Mouse (Mus musculus) embryo, embryonic 10 days (tissue): Measurements from ENCODE around the gene Zbtb34.

Source experiments
- DNase-seq: peaks from one replicate; pipeline ENCODE4 v3.0.0-alpha.2; 2015; ENCODE audit warnings: low spot score

The Zbtb34 gene

GRCm38 (mm10) chr2:33400541-33400940, 30.6 kb downstream of the Zbtb34 start:
- no peak for DNase-seq

DNA sequence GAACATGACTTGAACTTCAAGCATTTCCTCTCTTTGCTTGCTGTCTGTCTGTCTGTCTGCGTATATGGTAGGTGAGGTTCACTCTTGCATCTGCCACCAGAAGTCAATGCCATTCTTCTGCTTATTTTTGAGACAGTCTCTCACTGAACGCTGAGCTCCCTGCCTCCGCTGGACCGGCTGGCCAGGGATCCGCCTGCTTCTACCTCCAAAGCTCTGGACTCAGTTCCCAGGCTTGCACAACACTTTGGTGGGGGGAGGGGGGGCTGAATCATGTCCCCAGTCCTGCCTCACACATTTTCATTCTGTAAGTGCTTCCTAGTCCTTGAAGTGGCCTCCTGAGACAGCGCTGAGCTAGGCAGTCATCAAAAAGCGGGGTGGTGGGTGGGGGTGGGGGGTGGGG, 32.0 kb downstream of the Zbtb34 start:
- no peak for DNase-seq

DNA sequence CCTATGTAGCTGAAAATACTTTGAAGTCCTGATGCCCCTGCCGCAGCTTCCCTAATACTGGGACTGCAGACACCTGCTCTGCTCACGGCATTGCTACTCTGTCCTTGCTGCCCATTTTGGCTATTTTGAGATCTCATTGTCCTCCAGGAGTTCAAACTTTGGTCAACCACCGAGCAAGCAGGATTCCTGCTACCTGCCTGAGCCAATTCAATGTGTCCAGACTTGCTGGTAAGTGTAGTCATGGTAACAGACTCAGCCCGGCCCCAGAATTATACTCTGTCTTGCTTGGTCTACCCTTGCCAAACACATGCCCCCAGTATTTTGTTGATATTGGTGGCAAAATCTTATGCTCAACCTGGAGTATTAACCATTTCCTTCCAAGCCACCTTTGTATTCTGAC, 34.1 kb downstream of the Zbtb34 start:
- DNase-seq, result no peak

- no peak for DNase-seq
Measured at GRCm38 (mm10) chr2:33395053-33395452, 36.1 kb downstream of the Zbtb34 start.

- no peak for DNase-seq
Measured at GRCm38 (mm10) chr2:33393951-33394635, 37.0 kb downstream of the Zbtb34 start.

- DNase-seq, result no peak
Measured at GRCm38 (mm10) chr2:33393021-33393420, 38.1 kb downstream of the Zbtb34 start.

DNA sequence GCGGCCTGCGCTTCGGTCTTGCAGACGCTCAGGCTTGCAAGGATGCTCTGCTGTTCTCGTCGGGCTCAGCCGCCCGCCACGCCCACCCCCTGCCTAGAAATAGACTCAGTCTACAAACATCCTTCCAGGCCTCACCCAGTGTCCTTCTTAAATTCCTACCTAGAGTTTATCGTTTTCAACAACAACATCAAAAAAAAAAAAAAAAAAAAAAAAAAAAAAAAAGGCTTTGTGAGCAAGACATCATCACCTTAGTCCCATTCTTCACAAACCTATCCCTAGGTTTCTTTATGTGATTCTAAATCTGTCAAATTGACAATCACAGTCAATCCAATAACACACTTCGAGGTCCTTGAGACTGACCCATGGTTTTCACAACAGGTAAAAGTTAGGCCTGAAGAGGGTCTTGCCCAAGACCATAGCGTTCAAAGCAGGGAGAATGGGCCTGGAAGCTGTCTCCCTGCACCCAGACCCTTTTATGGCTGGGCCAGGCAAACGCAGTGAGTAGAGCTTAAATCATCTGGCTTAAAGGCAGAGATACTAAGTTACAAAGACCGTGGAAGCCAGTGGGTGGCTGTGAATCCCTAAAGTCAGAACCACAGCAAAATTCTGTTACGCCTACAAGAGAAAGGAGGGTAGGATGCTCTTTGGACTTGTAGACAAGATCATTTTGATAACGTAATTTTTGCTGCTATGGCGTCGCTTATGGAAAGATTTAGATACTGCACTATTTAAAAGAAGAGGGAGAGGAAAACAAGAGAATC, 59.3 kb downstream of the Zbtb34 start:
- DNase-seq, result no peak

GRCm38 (mm10) chr2:33370777-33371647, 60.1 kb downstream of the Zbtb34 start, which contains the start of gene Ralgps1:
Gene Ralgps1 (minus strand): TSS chr2:33371486.
- peak; percentile 98 for DNase-seq

DNA sequence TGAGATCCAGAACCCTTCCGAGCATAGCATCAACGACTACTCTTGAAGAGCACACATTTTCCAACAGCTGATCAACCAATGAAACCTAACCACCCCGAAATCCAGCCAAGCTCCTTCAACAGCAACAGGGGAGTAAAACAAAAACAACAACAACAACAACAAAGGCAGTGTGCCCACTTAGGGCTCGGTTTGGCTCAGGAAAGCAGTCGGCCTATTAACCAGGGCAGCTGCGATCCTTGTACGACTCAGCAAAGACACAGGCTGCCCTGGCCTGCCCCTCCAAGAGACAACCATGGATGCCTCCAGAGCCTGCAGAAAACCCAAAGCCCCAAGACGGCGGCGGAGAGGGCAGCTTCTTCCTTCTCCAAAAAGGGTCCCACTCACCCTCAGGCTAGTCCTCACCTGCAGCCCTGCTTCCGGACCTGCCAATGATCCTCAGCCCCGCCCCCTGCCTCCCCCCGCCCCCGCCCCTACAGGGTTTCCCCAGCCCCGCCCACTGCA, 60.8 kb downstream of the Zbtb34 start:
- peak; percentile 19 for DNase-seq

- no peak for DNase-seq
Measured at GRCm38 (mm10) chr2:33369453-33369852, 61.7 kb downstream of the Zbtb34 start.

GRCm38 (mm10) chr2:33368486-33368885, 62.6 kb downstream of the Zbtb34 start:
- DNase-seq, result no peak

DNA sequence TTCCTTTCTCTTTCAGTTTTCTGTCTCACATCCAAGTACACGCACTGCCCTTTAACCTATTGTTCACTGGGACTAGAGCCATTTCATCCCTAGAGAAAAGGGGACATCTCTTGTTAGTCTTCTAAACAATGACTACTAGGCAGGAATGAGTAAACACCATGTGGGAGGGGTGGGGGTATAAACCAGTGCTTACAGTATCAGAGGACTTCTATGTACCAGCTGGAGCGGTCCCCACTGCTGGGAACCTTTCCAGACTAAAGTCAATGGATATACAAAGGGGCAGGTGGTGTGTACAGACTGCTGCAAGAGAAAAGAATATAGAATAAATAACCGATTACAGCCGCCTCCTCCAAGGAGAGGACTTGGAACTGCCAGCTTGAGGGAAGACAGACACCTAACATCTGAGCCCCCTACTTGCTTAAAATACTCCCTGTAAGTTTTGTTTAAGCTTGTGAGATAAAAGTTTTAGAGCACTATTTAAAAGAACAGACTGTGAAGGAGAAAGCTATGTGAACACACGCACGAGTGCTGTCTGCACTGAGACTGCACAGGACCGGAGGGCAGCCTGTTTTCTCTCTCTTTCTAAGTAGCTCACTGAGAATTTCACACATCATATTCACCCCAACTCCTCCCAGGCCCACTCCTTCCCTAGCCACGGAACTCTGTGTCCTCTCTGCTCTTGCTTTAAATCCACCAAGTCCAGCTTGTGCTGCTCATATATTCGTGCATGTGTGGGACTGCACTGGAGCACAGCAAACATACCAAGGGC, 65.2 kb downstream of the Zbtb34 start:
- no peak for DNase-seq

DNA sequence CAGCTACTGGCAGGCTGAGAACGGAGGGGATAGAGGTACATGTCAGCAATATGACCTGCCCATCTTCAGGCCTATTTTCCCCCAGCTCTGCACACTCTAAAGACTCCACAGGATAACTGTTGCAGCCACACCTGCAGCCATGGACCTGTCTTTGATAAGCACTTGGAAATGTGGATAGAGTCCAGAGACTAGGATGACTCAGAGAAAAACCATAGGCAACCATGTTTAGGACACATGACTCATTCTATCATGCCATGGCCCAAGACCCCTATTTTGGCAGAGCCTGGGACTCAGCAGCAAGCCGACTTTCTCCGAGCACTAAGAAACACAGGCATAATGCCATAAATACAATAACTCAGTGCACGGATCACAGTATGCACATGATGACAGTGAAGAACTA, 66.5 kb downstream of the Zbtb34 start:
- no peak for DNase-seq

- no peak for DNase-seq
Measured at GRCm38 (mm10) chr2:33363890-33364289, 67.2 kb downstream of the Zbtb34 start.

GRCm38 (mm10) chr2:33361139-33361716, 69.9 kb downstream of the Zbtb34 start:
- DNase-seq, result no peak

- DNase-seq, result no peak
Measured at GRCm38 (mm10) chr2:33360564-33360963, 70.6 kb downstream of the Zbtb34 start.

- no peak for DNase-seq
Measured at GRCm38 (mm10) chr2:33359184-33359583, 71.9 kb downstream of the Zbtb34 start.

- no peak for DNase-seq
Measured at GRCm38 (mm10) chr2:33357250-33357838, 73.8 kb downstream of the Zbtb34 start.
